Mouse (Mus musculus) right cerebral cortex, adult 2 months (tissue): Measurements from ENCODE around the gene Sik2.

Experiments used
- DNase-seq, 2 experiments: peaks; one replicate each; pipeline ENCODE4 v3.0.0; 2021 to 2022; ENCODE audit warnings: low spot score in 2 of 2

Gene Sik2

DNA sequence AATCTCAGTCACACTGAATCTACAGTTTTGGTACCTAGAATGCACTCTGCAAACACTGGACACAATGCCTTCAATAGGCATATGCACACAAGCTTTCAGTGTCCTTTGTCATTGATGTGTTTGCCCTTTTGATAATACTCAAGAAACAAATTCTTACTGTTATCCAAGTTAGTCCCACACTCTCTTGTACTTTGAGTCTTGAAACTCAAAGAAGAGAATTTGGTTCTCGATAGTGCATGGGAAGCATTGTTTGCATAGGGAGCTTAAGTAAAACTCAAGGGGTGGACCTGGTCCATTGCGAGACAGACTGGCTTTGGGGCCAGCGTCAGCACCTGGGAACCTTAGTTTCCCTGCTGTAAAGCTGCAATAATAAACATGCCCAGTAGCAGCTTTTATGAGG is 90.7 kb downstream of the Sik2 start:
- no peak for DNase-seq

DNA sequence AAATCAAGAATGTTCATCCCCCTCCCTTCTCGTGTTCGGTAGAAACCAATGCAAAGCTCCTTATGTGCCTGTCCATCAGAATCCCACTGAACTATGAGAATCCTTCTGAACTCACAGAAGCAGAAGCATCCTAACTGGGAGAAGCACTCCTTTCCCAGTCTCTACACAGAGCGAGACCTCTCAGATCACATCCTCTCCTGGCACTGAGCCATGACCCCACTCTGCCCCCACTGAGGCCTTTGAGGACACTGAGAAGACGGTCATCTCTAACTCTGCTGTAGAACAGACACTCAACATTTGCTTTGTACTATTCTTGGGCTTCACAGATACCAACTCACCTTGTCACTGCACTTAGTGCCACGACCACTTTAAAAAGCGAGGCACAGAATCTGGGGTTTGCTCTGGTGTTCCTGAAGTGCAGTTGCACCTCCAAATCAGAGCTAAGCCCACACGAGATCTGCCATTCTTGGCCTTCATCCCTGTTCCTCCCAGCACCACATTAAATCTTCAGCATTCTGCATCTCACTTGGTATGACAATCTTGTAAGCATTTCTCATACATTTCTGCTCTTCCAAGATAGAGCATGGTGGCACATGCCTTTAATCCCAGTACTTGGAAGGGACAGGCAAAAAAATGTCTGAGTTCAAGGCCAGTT is 96.9 kb downstream of the Sik2 start:
- no peak for DNase-seq

DNA sequence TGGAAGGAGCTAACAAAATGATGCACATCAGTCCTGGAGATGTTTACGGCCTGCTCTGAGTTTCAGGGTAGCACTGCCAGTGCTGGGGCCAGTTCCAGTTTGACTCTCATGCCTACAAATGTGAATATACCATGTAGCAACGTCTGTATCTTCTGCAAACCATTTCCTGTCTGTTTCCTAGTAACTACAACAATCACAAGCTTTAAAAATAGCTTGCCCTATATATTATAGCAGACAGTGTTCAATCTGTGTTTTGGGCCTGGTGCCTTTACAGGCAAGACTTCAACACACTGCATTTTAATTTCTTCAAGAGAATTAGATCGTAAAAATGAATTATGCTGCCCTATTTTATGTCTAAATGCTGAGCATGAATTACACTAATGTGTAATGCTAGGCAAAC is 103.6 kb downstream of the Sik2 start:
- DNase-seq = no peak

DNA sequence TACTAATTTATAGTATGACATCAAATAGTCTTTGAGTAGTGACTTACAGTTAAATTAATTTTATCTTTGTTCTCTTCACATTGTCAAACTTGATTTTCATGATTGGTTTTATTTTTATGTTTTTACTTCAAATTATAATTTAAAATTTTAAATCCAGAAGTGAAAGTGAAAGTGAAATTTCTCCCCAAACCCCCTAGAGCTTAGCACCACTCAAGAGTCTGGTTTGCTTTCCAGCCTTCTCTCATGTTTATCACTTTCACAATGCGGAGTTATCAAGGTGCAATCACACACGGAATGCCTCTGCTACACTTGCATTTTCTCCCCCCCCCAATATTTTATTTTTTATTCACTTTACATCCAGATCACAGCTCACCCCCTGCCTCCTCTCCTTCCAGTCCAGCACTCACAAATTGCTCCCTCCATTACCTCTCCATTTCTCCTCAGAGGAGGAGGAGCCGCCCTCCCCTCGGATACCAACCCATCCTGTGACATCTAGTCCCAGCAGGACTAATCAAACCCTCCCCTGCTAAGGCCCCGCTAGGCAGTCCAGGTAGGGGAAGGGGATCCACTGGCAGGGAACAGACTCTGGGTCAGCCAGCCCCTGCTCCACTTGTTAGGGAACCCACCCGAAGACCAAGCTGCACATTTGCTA is 104.6 kb downstream of the Sik2 start:
- DNase-seq = no peak

DNA sequence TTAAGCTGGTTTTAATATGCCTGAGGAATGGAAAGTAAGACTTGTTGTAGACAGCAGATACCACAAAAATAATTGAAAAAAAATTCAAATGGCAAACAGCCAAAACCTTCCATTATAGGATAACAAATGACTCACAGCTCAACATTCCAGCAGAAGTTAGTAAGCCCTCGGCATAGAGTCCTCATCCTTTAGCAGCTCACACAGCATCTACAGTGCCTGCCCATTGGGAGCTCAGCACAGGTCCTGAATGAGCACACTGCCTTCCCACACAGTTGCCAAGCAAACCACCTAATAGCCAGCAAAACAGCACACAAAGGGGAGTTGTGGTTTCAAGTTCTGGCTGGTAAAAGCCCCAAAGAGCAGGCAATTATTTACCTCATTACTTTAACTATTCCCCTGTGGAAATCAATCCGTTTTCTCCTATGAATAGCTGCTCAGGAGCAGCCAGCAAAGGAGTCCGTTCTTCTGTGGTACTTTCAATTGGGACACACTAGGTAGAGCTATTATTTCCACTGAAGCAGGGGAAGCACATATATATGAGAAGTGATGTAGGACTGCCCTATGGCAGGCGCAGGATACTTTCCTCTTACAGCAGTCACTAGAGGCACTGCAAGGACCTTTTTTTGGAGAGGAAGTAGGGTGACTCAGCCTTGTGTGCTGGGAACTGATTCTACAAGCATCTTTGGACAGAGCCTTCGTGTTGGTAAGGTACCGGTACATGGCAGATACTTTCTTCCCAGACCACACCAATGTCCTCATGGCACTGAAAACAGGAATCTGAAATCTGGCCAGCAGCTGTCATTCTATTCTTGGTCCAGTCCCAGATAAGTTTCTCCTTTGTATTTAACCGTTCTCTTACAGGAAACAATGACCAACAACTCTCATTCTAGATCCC is 108.6 kb downstream of the Sik2 start:
- no peak for DNase-seq

DNA sequence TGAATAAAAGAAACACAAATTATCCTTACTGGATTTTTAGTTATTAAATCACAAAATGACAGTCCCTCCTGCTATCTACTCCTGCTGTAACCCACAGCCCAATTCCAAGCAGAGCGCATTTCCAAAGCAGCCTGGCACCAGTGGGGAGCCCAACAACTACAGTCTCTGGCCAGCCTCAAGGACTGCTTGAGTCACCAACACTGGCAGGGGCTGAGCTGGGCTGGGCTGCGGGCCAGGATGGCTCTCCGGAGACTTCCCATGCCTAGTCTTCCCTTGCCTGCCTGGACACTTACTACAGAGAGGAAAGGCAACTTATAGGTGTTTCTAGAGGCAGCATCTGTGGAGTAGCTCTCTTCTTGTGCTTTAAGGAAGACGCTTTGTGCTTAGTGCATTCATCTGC is 115.2 kb downstream of the Sik2 start:
- DNase-seq = peak; percentile 57 to 60

DNA sequence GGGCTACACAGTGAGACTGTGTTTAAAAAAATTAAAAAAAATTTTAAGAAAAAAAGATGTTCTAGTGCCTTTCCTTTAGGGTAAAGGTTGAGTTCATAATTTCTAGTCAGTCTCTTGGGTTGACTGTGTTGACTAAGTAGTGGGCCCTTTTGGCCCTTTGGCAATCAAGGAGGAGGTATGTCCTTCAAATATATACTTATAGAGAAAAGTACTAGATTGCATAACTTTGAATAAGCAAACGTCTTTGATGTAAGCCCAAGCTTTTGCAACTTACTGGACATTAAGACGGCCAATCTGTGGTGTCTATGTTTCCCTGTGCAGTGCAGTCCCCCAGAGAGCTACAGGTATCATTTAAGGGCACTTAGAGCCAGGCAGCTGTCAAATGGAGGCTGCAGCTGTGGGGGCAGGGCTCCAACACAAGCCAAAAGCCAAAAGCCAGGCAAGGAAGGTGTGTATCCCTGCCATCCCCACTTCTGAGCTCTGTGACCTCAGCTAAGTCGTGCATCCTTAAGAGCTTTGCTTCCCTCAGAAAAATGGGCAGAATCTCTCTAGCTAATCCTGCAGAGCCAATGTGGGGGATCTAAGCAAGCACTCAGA is 118.3 kb downstream of the Sik2 start:
- no peak for DNase-seq

DNA sequence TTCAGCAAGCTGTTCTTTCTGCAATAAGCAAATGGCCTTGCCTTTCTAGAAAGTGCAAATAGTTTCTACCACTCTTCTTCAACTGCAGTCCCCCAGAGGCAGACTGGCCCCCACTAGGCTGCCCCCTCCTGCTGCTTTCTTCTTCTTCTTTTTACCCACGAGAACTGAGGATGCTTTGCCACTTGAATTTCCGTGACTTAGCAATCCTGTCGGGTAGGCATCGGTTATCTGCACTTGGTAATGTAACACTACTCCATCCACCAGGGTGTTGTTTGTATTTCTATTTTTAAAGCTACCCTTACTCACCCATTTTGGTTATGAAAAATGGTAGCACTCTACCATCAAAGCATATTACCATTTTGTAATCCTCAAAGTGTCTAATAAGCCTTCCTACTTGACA is 118.9 kb downstream of the Sik2 start:
- no peak for DNase-seq

DNA sequence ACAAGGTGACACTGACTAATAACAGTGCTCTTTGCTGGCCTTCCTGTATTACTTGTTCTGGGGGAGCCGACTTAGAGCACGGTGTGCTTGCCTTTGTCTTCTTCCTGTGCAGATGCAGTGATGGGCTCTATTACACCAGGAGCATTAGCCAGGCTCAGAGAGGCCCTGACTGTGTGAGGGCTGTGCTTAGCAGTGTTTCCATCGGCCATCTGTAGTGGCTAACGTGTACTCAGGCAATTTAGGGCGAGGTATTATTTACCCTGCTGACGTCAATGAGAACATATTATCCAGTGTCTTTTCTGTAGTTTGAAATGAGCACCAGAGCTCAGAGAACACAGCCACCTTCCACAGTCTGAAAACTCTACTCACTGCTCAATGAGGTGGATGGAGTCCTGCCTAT is 119.7 kb downstream of the Sik2 start:
- DNase-seq = no peak

DNA sequence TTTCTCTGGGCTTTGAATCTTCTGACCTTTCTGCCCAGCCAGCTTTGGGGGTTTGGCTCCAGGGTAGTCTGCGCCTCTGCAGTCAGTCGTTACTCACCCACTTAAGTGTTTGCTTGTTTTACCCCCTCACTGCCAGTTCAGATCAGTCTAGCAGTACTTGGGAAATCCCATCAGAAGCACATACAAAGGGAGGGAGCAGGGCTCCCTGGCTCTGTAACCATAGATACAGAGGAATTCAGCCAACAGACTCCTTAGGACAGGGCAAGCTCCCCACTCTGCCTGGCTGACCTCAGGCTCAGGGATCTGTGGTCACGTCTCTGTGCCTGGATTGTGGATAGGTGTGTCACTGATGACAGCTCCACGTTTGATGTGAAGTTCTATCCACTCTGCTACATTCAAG is 121.5 kb downstream of the Sik2 start:
- no peak for DNase-seq

DNA sequence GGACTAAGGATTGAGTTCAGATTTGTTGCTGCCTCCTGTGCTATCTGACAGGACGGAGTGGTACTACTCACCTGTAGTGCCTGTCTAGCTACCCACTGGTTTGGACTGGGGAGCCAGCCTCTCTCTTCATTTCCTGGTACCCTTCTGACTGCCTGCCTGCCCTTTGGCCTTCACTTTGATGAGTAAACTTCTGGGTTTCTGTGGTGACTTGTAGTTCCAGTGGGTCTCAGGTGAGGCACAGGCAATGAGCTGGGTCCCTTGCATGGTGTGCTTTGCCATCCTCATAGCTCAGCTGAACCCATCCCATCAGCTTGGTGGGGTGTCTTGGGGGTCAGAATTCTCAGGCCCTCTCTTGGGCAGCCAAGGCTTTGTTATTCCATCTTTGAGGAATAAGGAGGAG is 122.0 kb downstream of the Sik2 start:
- no peak for DNase-seq

DNA sequence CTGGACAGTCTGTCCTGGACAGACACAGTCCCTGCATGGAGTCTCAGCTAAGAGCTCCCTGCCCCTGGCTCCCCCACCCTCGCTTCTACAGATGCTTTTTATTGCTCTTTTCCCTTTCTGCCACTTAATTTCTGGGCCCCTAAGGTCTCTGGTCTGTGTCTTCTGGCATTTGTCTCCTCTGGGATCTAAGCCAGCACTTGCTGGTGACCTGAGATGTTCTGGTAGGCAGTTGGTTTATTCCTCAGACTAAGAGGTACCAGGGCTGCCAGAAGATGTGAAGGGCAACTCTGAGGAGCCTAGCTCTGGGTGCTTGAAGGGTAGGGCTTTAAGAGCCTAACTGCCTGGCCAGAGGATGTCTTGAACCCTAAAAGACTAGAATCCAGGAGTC is 123.3 kb downstream of the Sik2 start:
- no peak for DNase-seq

DNA sequence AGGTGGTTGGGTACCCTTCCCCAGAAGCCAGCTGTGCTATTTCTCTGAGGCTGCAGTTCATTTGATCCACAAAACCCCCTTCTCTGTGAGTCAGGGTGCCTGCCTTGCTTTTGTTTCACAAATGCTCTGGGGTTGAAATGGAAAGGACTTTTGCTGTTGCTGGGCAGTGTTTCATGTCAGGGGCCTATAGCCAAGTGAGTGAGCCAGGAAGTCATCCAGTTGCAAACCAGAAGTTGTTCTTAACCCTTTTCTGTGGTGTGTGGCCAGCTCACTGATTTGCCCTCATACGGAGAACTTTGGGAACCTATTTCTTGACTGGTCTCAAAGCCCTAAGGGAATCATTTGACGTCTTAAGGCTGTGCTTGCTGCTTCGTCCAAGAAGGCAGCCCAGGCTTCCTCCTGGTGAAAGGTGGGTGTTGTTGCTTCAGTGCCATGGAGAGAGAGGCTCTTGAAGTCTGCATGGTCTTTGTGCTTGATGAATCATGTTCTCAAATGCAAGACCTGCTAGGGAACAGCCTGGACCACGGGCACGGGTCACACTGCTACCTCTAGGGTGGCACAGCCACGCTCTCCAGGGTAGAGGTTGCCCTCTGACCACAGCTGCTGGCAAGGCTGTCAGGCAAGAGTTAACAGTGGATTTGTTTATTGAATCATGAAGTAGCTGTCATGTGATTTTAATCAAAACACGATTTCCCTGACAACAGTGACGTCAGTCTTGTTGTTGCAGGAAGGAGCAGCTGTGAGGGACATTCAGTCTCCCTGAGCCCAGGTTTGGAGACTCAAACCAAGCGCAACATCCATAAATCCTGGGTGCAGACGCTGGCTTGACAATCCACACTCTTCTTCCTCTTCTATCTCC is 123.9 kb downstream of the Sik2 start:
- DNase-seq = peak in 1 of 2 experiments; percentile 46

DNA sequence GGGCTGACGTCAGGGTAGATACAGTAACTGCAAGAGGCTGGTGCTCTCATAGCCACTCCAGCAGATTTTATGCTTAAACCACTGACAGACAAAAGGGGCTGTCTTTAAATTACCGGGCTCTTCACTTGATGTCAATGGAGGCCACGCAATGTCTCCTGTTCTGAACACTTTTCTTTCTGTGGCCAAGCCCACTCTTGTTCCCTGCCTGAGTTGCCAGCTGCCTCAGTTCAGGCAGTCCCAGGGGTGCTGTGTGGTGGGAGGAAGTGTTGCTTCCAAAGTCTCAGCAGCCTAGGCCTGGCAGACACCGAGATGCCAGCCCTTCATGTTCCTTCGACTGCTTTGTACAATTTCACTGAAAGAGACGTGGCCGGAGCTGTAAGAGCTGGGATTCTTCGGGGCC is 124.8 kb downstream of the Sik2 start:
- DNase-seq = no peak

DNA sequence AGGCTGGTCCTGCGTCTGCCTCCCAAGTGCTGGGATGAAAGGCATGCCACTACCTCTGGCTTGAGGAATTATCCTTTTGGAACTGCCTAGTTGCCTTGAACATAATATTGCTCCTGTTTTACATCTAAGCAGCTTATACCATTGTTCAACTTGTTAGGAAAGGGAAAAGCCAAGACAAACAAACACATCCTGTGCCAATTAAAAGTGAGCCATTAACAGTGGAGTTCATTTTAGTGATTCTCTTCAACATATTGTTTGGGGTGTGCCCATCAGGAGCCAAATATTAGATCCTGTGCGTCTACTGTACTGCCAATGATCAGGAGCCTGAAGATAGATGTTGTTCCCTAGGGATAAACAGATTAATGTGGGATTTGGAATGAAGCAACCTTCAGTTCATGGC is 126.7 kb downstream of the Sik2 start:
- no peak for DNase-seq

DNA sequence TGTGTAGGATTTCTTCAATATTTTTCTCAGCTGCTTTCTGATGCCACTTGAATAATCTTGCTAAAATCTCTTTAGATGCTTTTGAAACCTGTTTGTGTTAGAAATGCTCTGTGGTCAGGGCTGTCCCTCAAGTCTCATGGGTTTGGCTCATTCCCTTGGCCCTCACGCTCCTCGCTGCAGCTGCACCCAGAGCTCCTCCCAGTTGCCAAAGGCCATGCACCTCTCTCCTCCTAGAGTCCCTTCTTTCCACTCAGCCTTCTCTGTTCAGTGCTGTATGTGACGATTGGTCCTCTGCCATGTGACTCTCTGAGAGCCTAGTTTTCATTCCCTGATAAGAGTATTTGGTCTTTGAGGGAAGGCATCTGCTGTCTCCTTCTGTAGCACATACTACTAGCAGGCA is 131.4 kb downstream of the Sik2 start:
- DNase-seq = no peak

DNA sequence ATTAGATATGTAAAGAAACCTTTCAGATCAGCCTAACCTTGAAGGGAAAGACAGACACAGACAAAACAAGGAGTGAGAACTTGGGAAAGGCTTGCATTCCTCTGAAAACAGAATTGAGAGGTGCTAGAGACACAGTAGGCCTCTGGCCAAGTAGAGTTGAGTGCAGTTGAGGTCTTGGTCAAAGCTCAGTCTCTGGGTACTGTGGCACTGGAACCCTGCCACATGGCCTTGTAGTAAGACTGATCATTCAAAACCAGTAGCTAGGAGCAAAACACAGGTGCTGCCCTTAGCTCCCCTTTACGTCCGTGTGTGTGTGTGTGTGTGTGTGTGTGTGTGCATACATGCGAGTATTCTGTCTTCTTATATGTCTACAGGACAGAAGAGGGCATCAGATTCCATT is 132.6 kb downstream of the Sik2 start:
- DNase-seq = no peak

DNA sequence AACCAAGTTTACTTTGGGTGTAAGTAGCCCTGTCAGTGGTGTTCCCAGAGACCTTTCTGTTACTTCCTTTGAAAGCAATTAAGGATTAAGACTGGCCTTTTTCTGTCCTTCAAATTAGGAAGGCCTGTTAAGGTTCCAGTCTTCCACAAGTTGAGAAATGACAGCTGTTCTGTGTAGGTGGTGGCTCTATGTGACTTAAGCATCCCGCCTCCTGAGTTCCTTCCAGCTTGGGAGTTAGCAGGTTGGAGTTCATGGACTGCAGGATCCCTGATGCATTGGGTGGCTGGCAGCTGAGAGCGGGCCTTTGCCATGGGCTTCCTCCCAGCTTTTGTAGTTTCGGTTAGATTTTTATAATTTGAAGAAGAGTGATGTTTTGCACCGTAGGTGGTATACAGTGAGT is 133.4 kb downstream of the Sik2 start:
- DNase-seq = no peak

DNA sequence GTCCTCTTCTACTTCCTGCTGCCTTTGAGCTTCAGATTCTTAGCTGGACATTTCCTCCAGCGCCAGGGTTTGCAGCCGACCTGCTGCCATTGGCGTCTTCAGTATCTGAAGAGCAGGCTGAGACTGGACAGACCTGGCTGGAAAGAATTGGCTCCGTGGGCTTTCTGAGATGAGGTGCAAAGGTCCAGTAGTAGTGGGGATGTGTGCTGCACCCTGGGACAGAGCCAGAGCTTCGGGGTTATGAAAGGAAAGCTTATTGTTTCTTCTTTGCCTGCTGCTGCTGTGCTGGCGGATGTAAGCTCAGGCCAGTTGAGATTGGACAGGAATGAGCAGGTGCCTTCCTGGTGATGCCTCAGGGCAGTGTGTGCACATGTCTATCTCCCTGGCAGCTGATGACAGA is 134.8 kb downstream of the Sik2 start:
- no peak for DNase-seq

DNA sequence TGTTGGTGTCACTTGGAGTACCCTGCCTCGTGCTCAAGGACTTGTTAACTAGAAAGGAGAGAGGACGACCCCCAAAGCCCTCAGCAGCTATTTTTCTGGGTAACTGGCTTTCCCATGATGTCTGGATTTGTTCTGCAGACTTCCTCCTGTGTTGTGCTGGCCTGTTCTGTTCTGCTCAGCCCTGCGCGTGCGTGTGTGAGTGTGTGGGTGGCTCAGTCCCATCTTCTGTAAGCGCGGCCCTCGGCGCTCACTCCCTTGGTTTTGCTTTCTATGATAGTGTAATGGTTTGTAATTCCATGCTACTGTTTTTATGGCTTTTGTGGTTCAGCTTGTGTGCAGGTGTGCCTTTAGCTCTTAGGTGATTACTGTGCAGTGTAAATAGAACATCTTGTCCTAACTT is 135.7 kb downstream of the Sik2 start:
- no peak for DNase-seq

DNA sequence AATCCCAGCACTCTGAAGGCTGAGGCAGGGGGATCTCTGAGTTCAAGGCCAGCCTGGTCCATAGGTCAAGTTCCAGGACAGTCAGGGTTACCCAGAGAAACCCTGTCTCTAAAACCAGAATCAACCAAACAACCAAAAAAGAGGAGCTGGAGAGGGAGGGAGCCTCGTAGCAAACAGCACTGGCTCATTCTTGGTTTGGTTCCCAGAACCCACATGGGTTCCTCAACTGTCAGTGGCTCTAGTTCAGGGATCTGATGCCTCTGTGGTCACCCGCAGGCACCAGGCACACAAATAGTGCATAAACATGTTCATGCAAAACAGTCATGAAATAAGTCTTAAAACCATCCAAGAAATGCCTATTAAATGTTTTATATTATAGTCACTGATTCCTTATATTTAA is 140.7 kb downstream of the Sik2 start:
- DNase-seq = no peak

DNA sequence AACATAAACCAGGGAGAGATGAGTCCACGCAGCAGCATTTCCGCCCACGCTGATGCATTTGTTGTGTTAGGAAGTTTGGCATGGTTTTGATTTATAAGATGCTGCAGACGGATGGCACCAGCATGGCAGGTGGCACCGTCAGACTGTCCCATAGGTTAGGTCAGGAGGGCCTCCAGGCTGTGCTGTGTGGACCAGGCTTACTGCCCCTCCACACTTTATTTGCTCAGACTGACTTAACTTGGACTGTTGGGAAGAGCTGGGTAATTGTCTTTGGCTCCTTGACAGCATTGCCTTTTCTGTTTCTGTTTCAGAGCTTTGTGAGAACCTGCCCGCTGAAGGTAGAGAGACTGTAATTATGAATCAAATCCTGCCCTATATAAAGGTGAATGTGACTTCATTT is 141.9 kb downstream of the Sik2 start:
- DNase-seq = no peak
